Mouse (Mus musculus) frontal cortex, postnatal 14 days (tissue): Measurements from ENCODE around the gene Acbd6.

Source experiments
- DNase-seq, 2 experiments: peaks; one replicate each; pipeline ENCODE4 v3.0.0; 2022; ENCODE audit warnings: low spot score in 2 of 2

Gene Acbd6

GRCm38 (mm10) chr1:155558012-155558842, at the start of gene Acbd6:
TSS of gene Acbd6 (plus strand) at chr1:155558120.
- peak; percentile 71 to 78 for DNase-seq

GRCm38 (mm10) chr1:155510263-155510662, 47.7 kb upstream of the Acbd6 start:
- no peak for DNase-seq

GRCm38 (mm10) chr1:155515866-155516265, 42.1 kb upstream of the Acbd6 start:
- no peak for DNase-seq

- DNase-seq = peak in 1 of 2 experiments; percentile 52
These were observed 41.3 kb upstream of the Acbd6 start for GRCm38 (mm10) chr1:155516594-155516993.

GRCm38 (mm10) chr1:155517060-155517459, 40.9 kb upstream of the Acbd6 start:
- no peak for DNase-seq

- no peak for DNase-seq
These were observed 37.6 kb upstream of the Acbd6 start for GRCm38 (mm10) chr1:155520285-155520684.

GRCm38 (mm10) chr1:155522493-155522892, 35.4 kb upstream of the Acbd6 start:
- DNase-seq = no peak

GRCm38 (mm10) chr1:155526176-155526575, 31.7 kb upstream of the Acbd6 start:
- DNase-seq = no peak

- DNase-seq = no peak
These were observed 30.7 kb upstream of the Acbd6 start for GRCm38 (mm10) chr1:155527027-155527786.

- no peak for DNase-seq
These were observed 30.1 kb upstream of the Acbd6 start for GRCm38 (mm10) chr1:155527787-155528158.

- DNase-seq = no peak
These were observed 29.4 kb upstream of the Acbd6 start for GRCm38 (mm10) chr1:155528405-155529119.

- no peak for DNase-seq
These were observed 28.6 kb upstream of the Acbd6 start for GRCm38 (mm10) chr1:155529120-155529963.

- DNase-seq = no peak
These were observed 27.1 kb upstream of the Acbd6 start for GRCm38 (mm10) chr1:155530561-155531457.

GRCm38 (mm10) chr1:155532396-155532795, 25.5 kb upstream of the Acbd6 start:
- DNase-seq = no peak

- no peak for DNase-seq
These were observed 24.9 kb upstream of the Acbd6 start for GRCm38 (mm10) chr1:155532833-155533688.

- DNase-seq = no peak
These were observed 24.3 kb upstream of the Acbd6 start for GRCm38 (mm10) chr1:155533689-155533965.

- no peak for DNase-seq
These were observed 20.8 kb upstream of the Acbd6 start for GRCm38 (mm10) chr1:155537005-155537642.

- no peak for DNase-seq
These were observed 19.9 kb upstream of the Acbd6 start for GRCm38 (mm10) chr1:155538006-155538405.

GRCm38 (mm10) chr1:155557642-155558011, 293 bp upstream of the Acbd6 start:
- no peak for DNase-seq
